Mouse (Mus musculus) retina, adult 2 months (tissue): Measurements from ENCODE around the gene Gm29289.
"Not testable (repeated sequence)": the region's sequence is repeated elsewhere in the genome, so short reads cannot be mapped to it uniquely, and the experiment has no call there.

ENCODE experiments used
- DNase-seq: peaks from one replicate; pipeline ENCODE4 v3.0.0-alpha.2; 2012; ENCODE audit warnings: low read depth, low spot score

The Gm29289 gene

DNA sequence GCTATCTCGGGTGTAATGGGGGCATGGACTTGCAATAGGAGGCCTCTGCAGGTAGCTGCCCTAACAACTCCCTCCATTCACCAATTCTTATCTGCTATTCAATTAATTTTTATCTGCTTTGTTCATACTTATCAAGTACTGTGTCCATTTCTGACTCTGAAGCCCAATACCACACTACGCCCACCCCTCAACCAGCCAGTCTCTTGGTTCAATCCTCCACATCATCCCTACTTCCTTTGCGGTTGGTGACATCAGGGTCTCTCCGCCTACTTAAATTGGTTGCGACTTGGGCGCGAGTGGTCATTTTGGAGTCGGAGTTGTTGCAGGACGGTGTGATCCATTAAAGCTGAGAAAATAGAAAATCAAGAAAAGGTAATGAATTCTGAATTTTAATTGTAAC, at the start of gene Gm29289:
Gene Gm29289, plus strand, starts transcription at position 301 of the 400 bp plus-strand sequence.
- not testable (repeated sequence) for DNase-seq

GRCm38 (mm10) chrY:2900689-2901088, 31.7 kb upstream of the Gm29289 start, which contains the start of gene Gm10352:
Gene Gm10352, plus strand, starts transcription at chrY:2900989.
- not testable (repeated sequence) for DNase-seq
